Mouse (Mus musculus) myocyte (in vitro differentiated cells): ENCODE results near the gene Tbx20. TPM values are rescaled to one million over a fixed set of nuclear protein-coding genes. Genes with fewer than 3 reads are reported as not detected.

Source experiments
- H3K27me3 ChIP-seq: one replicate; pipeline ENCODE4 v1.6.1; 2011; ENCODE audit not compliant: control insufficient read depth, insufficient read depth, insufficient read length
- H3K36me3 ChIP-seq: one replicate; pipeline ENCODE4 v1.6.1; 2011; ENCODE audit not compliant: control insufficient read depth, insufficient read depth
- H3K4me2 ChIP-seq: one replicate; pipeline ENCODE4 v1.6.1; 2011; ENCODE audit warnings: low read depth, control low read depth
- H3K4me3 ChIP-seq: one replicate; pipeline ENCODE4 v1.5.1; 2011; ENCODE audit warnings: mild to moderate bottlenecking, control low read depth, moderate library complexity
- H3K79me2 ChIP-seq: one replicate; pipeline ENCODE4 v1.6.1; 2011; ENCODE audit not compliant: control insufficient read depth, insufficient read depth
- H3ac ChIP-seq: one replicate; pipeline ENCODE4 v1.6.1; 2011; ENCODE audit not compliant: control insufficient read depth, insufficient read length
- CEBPB ChIP-seq: IDR thresholded peaks from 2 replicates; pipeline ENCODE4 v1.6.1; 2011; ENCODE audit warnings: mild to moderate bottlenecking, moderate library complexity; ENCODE audit not compliant: poor library complexity, insufficient read depth, severe bottlenecking
- E2F4 ChIP-seq: IDR thresholded peaks from one replicate; pipeline ENCODE4 v1.6.1; 2011; ENCODE audit warnings: mild to moderate bottlenecking, control low read depth, moderate library complexity; ENCODE audit not compliant: insufficient read depth
- MAX ChIP-seq: IDR thresholded peaks from one replicate; pipeline ENCODE4 v1.6.1; 2011; ENCODE audit warnings: low read depth, mild to moderate bottlenecking, control low read depth
- MYOD1 ChIP-seq, 3 experiments: IDR thresholded peaks; one replicate each; pipeline ENCODE4 v1.6.1; 2011; ENCODE audit warnings: control low read depth in 2 of 3, low read depth in 2 of 3, mild to moderate bottlenecking in 2 of 3, moderate library complexity in 1 of 3; ENCODE audit not compliant: insufficient read length in 2 of 3, control insufficient read depth in 1 of 3
- MYOG ChIP-seq, 3 experiments: IDR thresholded peaks; one replicate each; pipeline ENCODE4 v1.6.1; 2011; ENCODE audit warnings: control low read depth in 2 of 3, low read depth in 2 of 3, mild to moderate bottlenecking in 2 of 3; ENCODE audit not compliant: insufficient read length in 2 of 3, control insufficient read depth in 1 of 3, insufficient read depth in 1 of 3
- POLR2A ChIP-seq: IDR thresholded peaks from one replicate; pipeline ENCODE4 v1.6.1; 2011; ENCODE audit warnings: low read depth, mild to moderate bottlenecking, control low read depth, moderate library complexity; ENCODE audit not compliant: insufficient read length
- POLR2AphosphoS2 ChIP-seq: IDR thresholded peaks from one replicate; pipeline ENCODE4 v1.6.1; 2011; ENCODE audit warnings: low read depth, control low read depth; ENCODE audit not compliant: insufficient read length
- REST ChIP-seq: IDR thresholded peaks from one replicate; pipeline ENCODE4 v1.6.1; 2011; ENCODE audit warnings: mild to moderate bottlenecking, control low read depth, moderate library complexity; ENCODE audit not compliant: insufficient read depth, insufficient read length
- SRF ChIP-seq: IDR thresholded peaks from one replicate; pipeline ENCODE4 v1.6.1; 2011; ENCODE audit warnings: low read depth; ENCODE audit not compliant: control insufficient read depth, insufficient read length
- TCF12 ChIP-seq: IDR thresholded peaks from one replicate; pipeline ENCODE4 v1.6.1; 2011; ENCODE audit warnings: mild to moderate bottlenecking, control low read depth; ENCODE audit not compliant: poor library complexity, insufficient read depth, severe bottlenecking
- TCF3 ChIP-seq: IDR thresholded peaks from one replicate; pipeline ENCODE4 v1.6.1; 2011; ENCODE audit warnings: low read depth, control low read depth; ENCODE audit not compliant: insufficient read length
- USF1 ChIP-seq: IDR thresholded peaks from one replicate; pipeline ENCODE4 v1.6.1; 2011; ENCODE audit warnings: low read depth, mild to moderate bottlenecking, control low read depth, moderate library complexity
- polyA plus RNA-seq: library from polyadenylated mRNA; unstranded; fragments of >200 nt; fragmentation: generic; extraction: Trizol; gene quantifications from one replicate; pipeline ENCODE4 v1.2.1, GENCODE M21; 2012; ENCODE audit warnings: missing spikeins

The Tbx20 gene
- polyA plus RNA-seq, 1 experiment, result not detected

DNA sequence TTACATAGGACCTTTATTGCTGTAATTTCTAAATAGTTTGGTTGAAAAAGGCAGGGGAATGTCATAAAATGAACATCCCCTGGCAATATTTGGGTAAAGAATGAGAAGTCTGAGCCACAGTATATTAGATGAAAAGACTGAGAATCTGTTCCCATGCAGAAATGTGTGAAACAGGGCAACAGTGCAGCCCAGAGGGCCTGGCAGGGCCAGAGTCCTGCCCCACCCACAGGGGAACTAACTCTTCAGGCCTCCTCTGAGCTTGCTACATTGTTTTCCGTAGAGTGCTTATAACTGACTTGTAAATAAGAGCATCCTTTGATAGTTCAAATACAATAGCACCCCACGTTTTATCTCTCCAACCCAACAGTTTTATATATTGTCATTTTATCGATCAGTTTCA lies 7.0 kb downstream of the Tbx20 start:
- Histone ChIP-seq H3K4me3 (no peak overlapping the region), H3K36me3 (no peaks in the 10 kb centered on the region), H3K27me3 (peaks cover 14% of the 10 kb centered on the region), H3K4me2 (no peak overlapping the region), H3K79me2 (no peaks in the 10 kb centered on the region), H3ac (no peak overlapping the region)
- no peak for TF ChIP-seq MYOD1 (IDR thresholded peaks at IDR 0.05; ENCODE audit: control insufficient read depth in 1 of 3, insufficient read length in 2 of 3, low read depth in 2 of 3)
- no peak for TF ChIP-seq SRF
- no peak for TF ChIP-seq CEBPB
- TF ChIP-seq POLR2AphosphoS2, result no peak

DNA sequence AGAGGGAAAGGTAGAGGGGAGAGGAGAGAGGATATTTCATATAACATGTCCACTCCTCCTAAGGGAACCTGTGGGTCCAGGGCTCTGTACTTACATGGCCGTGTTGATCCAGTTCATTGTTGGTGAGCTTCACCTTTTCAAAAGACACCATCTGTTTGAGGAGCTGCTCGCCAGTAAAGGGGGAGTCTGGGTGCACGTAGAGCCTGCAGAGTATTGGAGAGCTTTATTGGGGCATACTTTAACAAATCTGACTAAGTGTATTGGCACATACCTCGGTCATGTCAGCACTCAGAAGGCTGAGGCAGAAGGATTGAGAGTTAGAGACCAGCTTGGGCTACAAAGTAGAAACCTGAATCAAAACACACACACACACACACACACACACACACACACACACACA lies 8.5 kb downstream of the Tbx20 start:
- Histone ChIP-seq H3K36me3 (no peaks in the 10 kb centered on the region), H3K4me2 (no peak overlapping the region), H3ac (no peak overlapping the region), H3K4me3 (no peak overlapping the region), H3K79me2 (no peaks in the 10 kb centered on the region), H3K27me3 (peaks cover 12% of the 10 kb centered on the region)
- no peak for TF ChIP-seq SRF

DNA sequence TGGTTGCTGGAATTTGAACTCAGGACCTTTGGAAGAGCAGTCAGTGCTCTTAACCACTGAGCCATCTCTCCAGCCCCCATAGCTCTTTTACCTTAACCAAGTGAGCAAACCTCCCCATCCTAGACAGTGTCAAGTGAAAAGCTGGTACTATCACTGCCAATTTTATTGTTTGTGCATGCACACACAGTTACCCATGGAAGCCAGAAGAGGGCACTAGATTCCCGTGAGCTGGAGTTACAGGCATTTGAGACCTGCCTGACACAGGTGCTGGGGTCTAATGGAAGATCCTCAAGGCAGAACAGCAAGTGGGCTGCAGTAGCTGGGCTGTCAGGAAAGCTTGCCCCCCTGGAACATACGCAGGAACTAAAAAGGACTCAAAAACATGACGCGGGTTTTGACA lies 13.6 kb downstream of the Tbx20 start:
- TF ChIP-seq POLR2A (no peak), TCF12 (no peak), CEBPB (no peak), SRF (no peak), MYOD1 (IDR thresholded peaks at IDR 0.05; ENCODE audit: control insufficient read depth in 1 of 3, insufficient read length in 2 of 3, low read depth in 2 of 3) (no peak), POLR2AphosphoS2 (no peak), REST (no peak), MYOG (IDR thresholded peaks at IDR 0.05; ENCODE audit: control insufficient read depth in 1 of 3, insufficient read depth in 1 of 3, insufficient read length in 2 of 3, low read depth in 2 of 3) (no peak), TCF3 (no peak), USF1 (no peak), E2F4 (no peak), MAX (no peak)
- H3K79me2 ChIP-seq, result no peaks in the 10 kb centered on the region
- H3K4me3 ChIP-seq, result no peak overlapping the region
- H3K27me3 ChIP-seq, result no peaks in the 10 kb centered on the region
- H3ac ChIP-seq, result no peak overlapping the region
- H3K4me2 ChIP-seq, result no peak overlapping the region
- no peaks in the 10 kb centered on the region for H3K36me3 ChIP-seq

DNA sequence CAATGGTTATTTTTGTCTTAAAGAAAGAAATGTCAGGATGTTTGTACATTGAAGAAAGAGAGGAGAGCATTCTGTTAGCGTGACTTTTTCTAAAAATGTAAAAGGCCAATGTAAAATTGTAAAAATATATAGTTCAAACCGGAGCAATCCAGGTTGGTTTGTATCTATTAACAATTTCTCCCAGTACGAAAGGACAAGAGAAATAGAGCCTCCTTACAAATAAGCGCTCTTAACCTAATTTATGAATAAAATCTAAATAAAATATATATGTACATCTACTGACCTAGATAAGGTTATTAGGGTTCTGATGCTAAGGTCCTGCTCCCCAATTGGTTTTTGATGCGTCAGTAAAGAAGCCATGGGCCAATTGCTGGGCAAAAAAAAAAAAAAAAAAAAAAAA lies 29.1 kb downstream of the Tbx20 start:
- TF ChIP-seq CEBPB (no peak), USF1 (no peak), POLR2AphosphoS2 (no peak), MYOG (IDR thresholded peaks at IDR 0.05; ENCODE audit: control insufficient read depth in 1 of 3, insufficient read depth in 1 of 3, insufficient read length in 2 of 3, low read depth in 2 of 3) (no peak), REST (no peak), TCF12 (no peak), E2F4 (no peak)
- Histone ChIP-seq H3K79me2 (no peaks in the 10 kb centered on the region), H3K36me3 (no peaks in the 10 kb centered on the region)

GRCm38 (mm10) chr9:24701246-24701645 lies 72.9 kb downstream of the Tbx20 start:
- Histone ChIP-seq H3K27me3 (peaks cover 1% of the 10 kb centered on the region), H3ac (no peak overlapping the region), H3K4me2 (no peak overlapping the region), H3K79me2 (no peaks in the 10 kb centered on the region), H3K36me3 (no peaks in the 10 kb centered on the region), H3K4me3 (no peak overlapping the region)
- TF ChIP-seq REST (no peak), MAX (no peak), TCF12 (no peak), POLR2A (no peak), E2F4 (no peak), MYOG (IDR thresholded peaks at IDR 0.05; ENCODE audit: control insufficient read depth in 1 of 3, insufficient read depth in 1 of 3, insufficient read length in 2 of 3, low read depth in 2 of 3) (no peak)

More for the DNA sequence above, 29.1 kb downstream of the Tbx20 start:
- Histone ChIP-seq H3K4me2 (no peak overlapping the region), H3K4me3 (no peak overlapping the region), H3ac (no peak overlapping the region), H3K27me3 (no peaks in the 10 kb centered on the region)

- H3K36me3 ChIP-seq, result no peaks in the 10 kb centered on the region
- no peaks in the 10 kb centered on the region for H3K79me2 ChIP-seq
- peaks cover 6% of the 10 kb centered on the region for H3K27me3 ChIP-seq
- TF ChIP-seq E2F4 (no peak), MYOD1 (IDR thresholded peaks at IDR 0.05; ENCODE audit: control insufficient read depth in 1 of 3, insufficient read length in 2 of 3, low read depth in 2 of 3) (no peak), REST (no peak), CEBPB (no peak), POLR2AphosphoS2 (no peak), SRF (no peak), TCF12 (no peak), MAX (no peak), POLR2A (no peak), USF1 (no peak), TCF3 (no peak), MYOG (IDR thresholded peaks at IDR 0.05; ENCODE audit: control insufficient read depth in 1 of 3, insufficient read depth in 1 of 3, insufficient read length in 2 of 3, low read depth in 2 of 3) (no peak)
- no peak overlapping the region for H3K4me2 ChIP-seq
- H3K4me3 ChIP-seq, result no peak overlapping the region
- no peak overlapping the region for H3ac ChIP-seq
Observed at GRCm38 (mm10) chr9:24696405-24696778, 77.7 kb downstream of the Tbx20 start.
